Mouse (Mus musculus) lung, adult 2 months (tissue): ENCODE results near the gene Elovl6.

Source experiments
- CTCF ChIP-seq: fragments of 200-500 bp; IDR thresholded peaks from 2 replicates; pipeline ENCODE4 v1.5.1; 2011; ENCODE audit warnings: mild to moderate bottlenecking, low read length, control low read depth; ENCODE audit not compliant: insufficient read depth
- POLR2A ChIP-seq: fragments of 200-500 bp; IDR thresholded peaks from 2 replicates; pipeline ENCODE4 v1.6.1; 2011; ENCODE audit warnings: low read depth, mild to moderate bottlenecking, control low read depth, low read length, borderline replicate concordance; ENCODE audit errors: extremely low read depth

GRCm38 (mm10) chr3:129613756-129614155, 81.6 kb downstream of the Elovl6 start:
- TF ChIP-seq POLR2A (no peak), CTCF (no peak)
